Comparison of ENCODE assay signal across 15 mouse cellular contexts in the genomic region with DNA sequence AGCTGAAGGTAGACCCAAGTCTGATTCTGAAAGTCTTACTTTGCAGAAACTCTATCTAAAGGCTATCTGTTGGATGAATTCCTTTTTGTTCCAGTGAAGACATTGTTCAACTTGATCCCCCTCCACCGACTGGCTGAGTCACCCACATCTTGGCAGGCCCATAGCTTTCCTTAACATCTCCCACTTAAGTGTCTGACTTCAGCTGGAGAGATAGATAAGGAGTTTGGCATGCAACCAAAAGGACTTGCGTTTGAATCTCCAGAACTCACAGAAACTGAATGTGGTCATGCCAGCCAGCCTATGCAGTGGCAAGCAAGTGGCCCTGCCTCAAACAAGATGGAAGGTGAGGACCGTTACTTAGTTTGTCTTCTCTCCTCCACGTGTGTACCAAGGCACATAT.
DNase-seq lines count a peak whose midpoint lies in the region; TF ChIP-seq lines count a peak whose summit lies in the region.
"Had no signal": no experiment of that assay in that cellular context is flagged by ENCODE, and none has a peak within 500 bp of the region (broad histone marks: within the 10 kb centered on the region; RNA-seq: fewer than 3 reads in every experiment).

No protein-coding gene starts in this region.

- peak; percentile 17 for DNase-seq in adrenal gland, adult 2 months
- DNase-seq in adrenal gland, postnatal 14 days = no peak
- DNase-seq in ovary, adult 18-20 months (ENCODE audit: low spot score) = peak; percentile 25
- no peak for DNase-seq in ovary, postnatal 14 days (ENCODE audit: low spot score)
- peak; percentile 38 to 44 for DNase-seq in left cerebral cortex, adult 18-20 months (ENCODE audit: low spot score in 2 of 2)
- no peak for DNase-seq in cerebellum, adult 8-10 months
- DNase-seq in embryo, embryonic 10.5 days (ENCODE audit: low spot score) = no peak
- DNase-seq: cerebellum, adult 9-10 months; thymus, postnatal 14 days had no signal

- no peaks in the 10 kb centered on the region for H3K79me2 ChIP-seq in myocyte (ENCODE audit: control insufficient read depth, insufficient read depth)

- peak overlapping the region; percentile 18 for H3K4me2 ChIP-seq in myocyte (ENCODE audit: low read depth)
- H3K4me2 ChIP-seq: heart, embryonic 15.5 days; kidney, embryonic 15.5 days; liver, embryonic 11.5 days; midbrain, embryonic 11.5 days had no signal

- no peak overlapping the region for H3K4me3 ChIP-seq in myocyte
- H3K4me3 ChIP-seq: heart, embryonic 15.5 days; kidney, embryonic 15.5 days; layer of hippocampus, adult 2 months had no signal

- no peaks in the 10 kb centered on the region for H3K36me3 ChIP-seq in myocyte (ENCODE audit: control insufficient read depth, insufficient read depth)
- H3K36me3 ChIP-seq: heart, embryonic 15.5 days; kidney, embryonic 15.5 days had no signal

- H3K27me3 ChIP-seq in myocyte (ENCODE audit: control insufficient read depth, insufficient read depth, insufficient read length) = no peaks in the 10 kb centered on the region
- H3K27me3 ChIP-seq: heart, embryonic 15.5 days; kidney, embryonic 15.5 days had no signal

- TF ChIP-seq POLR2A in myocyte (IDR thresholded peaks at IDR 0.05; ENCODE audit: insufficient read length, low read depth) = no peak

- no peak overlapping the region for H3ac ChIP-seq in myocyte (ENCODE audit: control insufficient read depth, insufficient read length)

TF ChIP-seq in myocyte, 11 proteins besides CTCF, POLR2A, EP300 and RAD21:
- TF ChIP-seq CEBPB (IDR thresholded peaks at IDR 0.05; ENCODE audit: insufficient read depth, poor library complexity, severe bottlenecking) = no peak
- TF ChIP-seq MYOD1 (IDR thresholded peaks at IDR 0.05; ENCODE audit: control insufficient read depth in 1 of 3, insufficient read length in 2 of 3, low read depth in 2 of 3) = no peak
- no peak for TF ChIP-seq TCF12 (IDR thresholded peaks at IDR 0.05; ENCODE audit: insufficient read depth, poor library complexity, severe bottlenecking)
- no peak for TF ChIP-seq E2F4 (IDR thresholded peaks at IDR 0.05; ENCODE audit: insufficient read depth)
- TF ChIP-seq SRF (IDR thresholded peaks at IDR 0.05; ENCODE audit: control insufficient read depth, insufficient read length, low read depth) = no peak
- TF ChIP-seq TCF3 (IDR thresholded peaks at IDR 0.05; ENCODE audit: insufficient read length, low read depth) = no peak

Comparison
In these comparisons a context has a peak if more than half of its experiments do, and no peak if none do; other contexts are left out.
1. DNase-seq: peak in adrenal gland, adult 2 months (single experiment), ovary, adult 18-20 months (single experiment) and left cerebral cortex, adult 18-20 months (2 of 2); none in adrenal gland, postnatal 14 days (single experiment), ovary, postnatal 14 days (single experiment), cerebellum, adult 8-10 months (single experiment) and embryo, embryonic 10.5 days (single experiment).